Mouse (Mus musculus) bone marrow macrophage, adult 2 months (primary cell): ENCODE data around the gene Gm609.

ENCODE experiments used
- CTCF ChIP-seq: IDR thresholded peaks from 2 replicates; pipeline ENCODE4 v1.5.1; 2012; ENCODE audit warnings: low read depth, mild to moderate bottlenecking, low read length, moderate library complexity
- POLR2A ChIP-seq: IDR thresholded peaks from 2 replicates; pipeline ENCODE4 v1.6.1; 2012; ENCODE audit warnings: mild to moderate bottlenecking, low read depth, low read length, borderline replicate concordance

GRCm38 (mm10) chr16:45427651-45428050 lies 65.1 kb downstream of the Gm609 start:
- TF ChIP-seq CTCF = no peak
- TF ChIP-seq POLR2A = no peak
